Mouse (Mus musculus) hindbrain, embryonic 11.5 days (tissue): Measurements from ENCODE around the gene Hist1h2ah. TPM values are rescaled to one million over a fixed set of nuclear protein-coding genes. Genes with fewer than 3 reads are reported as not detected.

Experiments
- ATAC-seq: fragments of 200-750 bp; cut with Nextera tagmentation; 2 replicates; pipeline ENCODE4 v1.8.0; 2017; ENCODE audit warnings: mild to moderate bottlenecking, moderate TSS enrichment, moderate library complexity; ENCODE audit not compliant: low FRiP score
- DNase-seq: peaks from one replicate; pipeline ENCODE4 v3.0.0-alpha.2; 2015; ENCODE audit warnings: low spot score
- H3K27ac ChIP-seq: fragments of 300-500 bp; sonication (generic); 2 replicates; pipeline ENCODE4 v1.5.1; 2014; ENCODE audit warnings: mild to moderate bottlenecking, low read depth, low read length
- H3K27me3 ChIP-seq: fragments of 300-500 bp; sonication (generic); 2 replicates; pipeline ENCODE4 v1.6.1; 2014; ENCODE audit warnings: mild to moderate bottlenecking, low read length, moderate library complexity, mixed read lengths; ENCODE audit not compliant: control insufficient read depth, insufficient read depth
- H3K36me3 ChIP-seq: fragments of 300-500 bp; sonication (generic); 2 replicates; pipeline ENCODE4 v1.6.1; 2014; ENCODE audit warnings: mild to moderate bottlenecking, low read length, moderate library complexity, mixed read lengths; ENCODE audit not compliant: control insufficient read depth, insufficient read depth
- H3K4me1 ChIP-seq: fragments of 300-500 bp; sonication (generic); replicated peaks from 2 replicates; pipeline ENCODE4 v1.6.1; 2014; ENCODE audit warnings: low read length, mixed read lengths; ENCODE audit not compliant: control insufficient read depth, insufficient read depth
- H3K4me2 ChIP-seq: fragments of 300-500 bp; sonication (generic); replicated peaks from 2 replicates; pipeline ENCODE4 v1.6.1; 2014; ENCODE audit warnings: mild to moderate bottlenecking, low read depth, low read length
- H3K4me3 ChIP-seq: fragments of 300-500 bp; sonication (generic); 2 replicates; pipeline ENCODE4 v1.5.1; 2014; ENCODE audit warnings: low read depth, low read length
- H3K9ac ChIP-seq: fragments of 300-500 bp; sonication (generic); 2 replicates; pipeline ENCODE4 v1.6.1; 2014; ENCODE audit warnings: low read depth, low read length
- H3K9me3 ChIP-seq: fragments of 300-500 bp; sonication (generic); 2 replicates; pipeline ENCODE4 v1.6.1; 2016; ENCODE audit warnings: low read length; ENCODE audit not compliant: control insufficient read depth
- WGBS: fragments of 180-500 bp; shearing (Covaris S2); extraction: QIAGEN DNeasy Blood & Tissue Kit; methylation state at CpG from one replicate; pipeline ENCODE4 v1.1.7; 2014; 5-methylcytosine and 5-hydroxymethylcytosine counted together
- polyA plus RNA-seq: library from polyadenylated mRNA; unstranded; fragments of >200 nt; fragmentation: Nextera tagmentation; extraction: Ambion mirVana; gene quantifications from 2 replicates; pipeline ENCODE4 v1.2.1, GENCODE M21; 2014

Hist1h2ah gene
- polyA plus RNA-seq, 1 experiment from 2014 or later, result 11.9 TPM

DNA sequence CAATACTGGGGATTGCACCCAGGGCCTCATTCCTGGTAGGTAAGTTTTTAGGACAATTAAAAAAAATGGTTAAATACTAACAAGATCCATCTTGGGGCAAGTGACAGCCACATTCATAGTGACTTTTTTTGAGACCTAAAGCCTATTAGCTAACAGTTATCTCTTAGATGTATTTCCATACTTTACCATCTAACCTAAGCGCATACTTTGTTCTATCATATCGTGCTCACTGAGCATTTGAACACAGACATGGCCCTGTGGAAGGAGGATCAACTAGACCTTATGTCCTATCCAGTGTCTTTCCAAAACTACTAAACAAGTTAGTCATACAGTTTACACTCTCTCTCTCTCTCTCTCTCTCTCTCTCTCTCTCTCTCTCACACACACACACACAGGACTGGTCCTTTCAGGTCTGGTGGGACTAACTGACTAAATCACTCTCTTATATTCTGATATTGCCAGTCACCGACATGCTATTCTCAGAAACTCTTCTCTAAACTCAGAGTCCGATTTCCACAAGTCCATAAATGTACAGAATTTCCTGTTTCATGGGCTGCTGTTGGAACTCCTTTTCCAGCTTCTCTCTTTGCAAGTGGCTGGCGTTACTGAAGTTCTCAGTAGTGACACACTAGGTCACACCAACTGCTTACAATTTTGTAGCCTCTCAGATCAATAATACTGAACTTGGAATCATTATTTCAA lies 1.5 kb downstream of the Hist1h2ah start:
- Histone ChIP-seq H3K9ac (peak overlapping the region; percentile 40; the same call in 1 of the 2 replicates), H3K4me1 (0 out of 2 replicates have a peak, but pooled peaks cover 2% of the 10 kb centered on the region), H3K36me3 (no peaks in the 10 kb centered on the region), H3K4me2 (peak overlapping the region; percentile 41), H3K4me3 (peak overlapping the region; percentile 31), H3K27ac (no peak overlapping the region), H3K27me3 (no peaks in the 10 kb centered on the region), H3K9me3 (no peaks in the 10 kb centered on the region)
- ATAC-seq (no peak), DNase-seq (peak; percentile 35)
- 54% methylated on average over 5 of the region's 5 CpGs for WGBS

GRCm38 (mm10) chr13:22030493-22030892 lies 4.9 kb downstream of the Hist1h2ah start:
- Histone ChIP-seq H3K36me3 (no peaks in the 10 kb centered on the region), H3K4me1 (no peaks in the 10 kb centered on the region), H3K4me2 (no peak overlapping the region), H3K27me3 (no peaks in the 10 kb centered on the region), H3K27ac (no peak overlapping the region), H3K4me3 (no peak overlapping the region), H3K9ac (no peak overlapping the region), H3K9me3 (no peaks in the 10 kb centered on the region)
- DNase-seq (peak; percentile 66), ATAC-seq (no peak)
- WGBS, result 15% methylated on average over 4 of the region's 4 CpGs

GRCm38 (mm10) chr13:22029928-22030327 lies 5.4 kb downstream of the Hist1h2ah start:
- WGBS, result 28% methylated on average over 8 of the region's 8 CpGs
- H3K4me3 ChIP-seq, result no peak overlapping the region
- H3K9ac ChIP-seq, result no peak overlapping the region
- no peaks in the 10 kb centered on the region for H3K9me3 ChIP-seq
- peak; percentile 65 for DNase-seq
- no peak overlapping the region for H3K4me2 ChIP-seq
- H3K36me3 ChIP-seq, result no peaks in the 10 kb centered on the region
- no peak overlapping the region for H3K27ac ChIP-seq
- H3K27me3 ChIP-seq, result no peaks in the 10 kb centered on the region
- no peak for ATAC-seq
- H3K4me1 ChIP-seq, result no peaks in the 10 kb centered on the region

DNA sequence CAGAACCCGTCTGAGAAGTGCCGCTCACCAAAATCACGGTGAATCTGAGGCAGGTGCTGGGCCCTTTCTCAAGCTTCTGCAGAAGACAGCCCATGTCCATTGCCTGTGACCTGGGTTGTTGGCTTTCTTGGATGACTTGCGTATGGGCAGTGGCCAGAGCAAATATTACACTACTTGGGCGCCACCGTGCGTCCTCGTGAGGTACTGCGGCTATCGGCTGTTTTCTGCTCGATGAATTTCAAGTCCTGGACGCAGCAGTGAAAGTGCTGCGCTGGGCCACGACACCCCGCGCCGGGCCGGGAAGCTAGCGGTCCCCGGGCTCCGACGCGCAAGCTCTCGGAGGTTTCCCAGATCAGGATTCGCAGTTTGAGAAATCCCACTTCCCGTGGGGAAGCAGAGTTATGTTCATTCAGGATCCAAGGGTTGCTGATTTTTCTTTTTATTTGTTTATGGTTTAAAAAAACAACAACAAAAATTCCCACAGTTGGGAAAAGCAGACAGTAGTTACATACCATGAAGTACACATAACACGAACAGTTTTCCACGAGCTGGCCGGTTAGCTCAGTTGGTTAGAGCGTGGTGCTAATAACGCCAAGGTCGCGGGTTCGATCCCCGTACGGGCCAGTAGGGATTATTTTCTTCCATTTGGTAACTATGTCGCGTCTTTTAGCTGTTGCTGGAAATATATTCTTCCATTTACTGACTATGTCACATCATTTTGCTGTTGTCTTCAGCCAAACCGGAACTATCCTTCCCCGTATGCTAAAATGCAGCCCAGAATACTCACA lies 6.5 kb downstream of the Hist1h2ah start:
- Histone ChIP-seq H3K9me3 (no peaks in the 10 kb centered on the region), H3K4me3 (peak overlapping the region; percentile 43), H3K27me3 (no peaks in the 10 kb centered on the region), H3K4me2 (peak overlapping the region; percentile 47), H3K4me1 (no peaks in the 10 kb centered on the region), H3K9ac (peak overlapping the region; percentile 58; the same call in 1 of the 2 replicates), H3K27ac (no peak overlapping the region), H3K36me3 (no peaks in the 10 kb centered on the region)
- ATAC-seq (peak; percentile 84), DNase-seq (peak; percentile 98)
- WGBS, result under 1% methylated on average over 40 of the region's 40 CpGs

DNA sequence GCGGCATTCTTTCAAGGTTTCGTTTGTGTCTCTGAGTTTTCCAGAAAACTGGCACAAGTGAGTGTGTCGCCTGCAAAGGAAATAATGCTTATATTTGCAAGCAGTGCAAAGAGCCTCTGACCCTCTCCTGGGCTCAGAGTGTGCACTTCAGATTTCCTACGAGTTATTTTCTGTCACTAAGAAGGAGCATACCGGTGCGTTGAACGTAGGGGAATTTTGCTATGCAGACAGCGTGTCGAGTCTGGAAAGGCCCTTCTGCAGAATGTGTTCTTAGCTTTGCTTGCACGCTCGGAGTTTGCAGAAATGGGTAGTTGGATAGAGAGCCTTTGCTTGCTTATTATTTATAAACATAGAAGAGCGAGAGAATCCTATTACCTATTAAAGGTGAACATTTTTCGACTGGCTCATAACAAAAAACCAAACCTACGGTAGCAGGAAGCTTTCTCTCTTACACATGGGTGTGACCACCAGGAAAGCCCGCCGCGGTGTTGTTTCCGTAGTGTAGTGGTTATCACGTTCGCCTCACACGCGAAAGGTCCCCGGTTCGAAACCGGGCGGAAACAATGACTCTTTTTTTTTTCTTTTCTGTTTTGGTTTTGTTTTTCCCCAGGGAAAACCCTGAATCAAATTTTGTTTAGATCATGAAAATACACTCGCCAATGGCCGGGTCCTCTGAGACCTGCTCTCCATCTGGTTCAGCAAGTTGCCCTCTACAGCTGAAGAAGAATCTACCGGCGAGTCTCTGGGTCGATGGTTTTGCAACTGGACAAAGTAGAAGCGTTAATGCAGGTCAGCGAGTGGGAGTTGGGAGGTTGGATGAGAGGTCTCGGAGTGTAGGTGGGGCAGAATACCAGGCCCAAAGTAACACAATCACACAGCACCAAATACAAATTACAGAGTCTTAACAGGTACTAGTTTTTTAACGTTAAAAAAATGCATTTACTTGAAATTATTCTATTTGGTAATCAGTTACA lies 9.0 kb downstream of the Hist1h2ah start:
- peak; percentile 98 for DNase-seq

DNA sequence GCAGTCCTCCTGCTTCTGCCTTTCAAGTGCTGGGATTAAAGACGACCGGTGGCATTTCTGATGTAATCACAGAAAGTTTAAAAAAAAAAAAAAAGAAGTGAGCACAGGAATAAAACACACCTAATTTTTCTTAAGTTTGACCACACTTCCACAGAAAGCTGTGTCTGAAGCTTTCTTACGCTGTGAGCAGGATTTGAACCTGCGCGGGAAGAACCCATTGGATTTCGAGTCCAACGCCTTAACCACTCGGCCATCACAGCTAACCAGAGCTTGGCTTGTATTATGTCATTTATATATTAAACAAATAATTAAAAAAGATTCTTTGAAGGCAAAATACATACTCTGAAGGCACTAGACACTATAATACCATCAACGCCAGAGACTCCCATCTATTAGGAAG lies 13.1 kb downstream of the Hist1h2ah start:
- ATAC-seq, result peak; percentile 60
- H3K27ac ChIP-seq, result no peak overlapping the region
- under 1% methylated on average over 9 of the region's 9 CpGs for WGBS
- no peak overlapping the region for H3K9ac ChIP-seq
- H3K36me3 ChIP-seq, result no peaks in the 10 kb centered on the region
- H3K4me3 ChIP-seq, result peak overlapping the region; percentile 44
- no peaks in the 10 kb centered on the region for H3K9me3 ChIP-seq
- H3K4me1 ChIP-seq, result no peaks in the 10 kb centered on the region
- DNase-seq, result peak; percentile 89
- peaks cover 19% of the 10 kb centered on the region for H3K27me3 ChIP-seq
- H3K4me2 ChIP-seq, result peak overlapping the region; percentile 68

More for the DNA sequence above, 9.0 kb downstream of the Hist1h2ah start:
- H3K9me3 ChIP-seq, result no peaks in the 10 kb centered on the region
- 1% methylated on average over 35 of the region's 35 CpGs for WGBS
- H3K4me3 ChIP-seq, result peak overlapping the region; percentile 44
- no peaks in the 10 kb centered on the region for H3K36me3 ChIP-seq
- 0 out of 2 replicates have a peak, but pooled peaks have one; percentile 44 for ATAC-seq
- peak overlapping the region; percentile 45 for H3K9ac ChIP-seq
- H3K4me1 ChIP-seq, result no peaks in the 10 kb centered on the region
- peak overlapping the region; percentile 49 for H3K4me2 ChIP-seq
- H3K27ac ChIP-seq, result no peak overlapping the region
- H3K27me3 ChIP-seq, result no peaks in the 10 kb centered on the region

- H3K27ac ChIP-seq, result no peak overlapping the region
- 0 out of 2 replicates have a peak, but pooled peaks have one; percentile 37 for ATAC-seq
- 0% methylated on average over 11 of the region's 11 CpGs for WGBS
Measured at GRCm38 (mm10) chr13:22021581-22021980, 13.8 kb downstream of the Hist1h2ah start.

DNA sequence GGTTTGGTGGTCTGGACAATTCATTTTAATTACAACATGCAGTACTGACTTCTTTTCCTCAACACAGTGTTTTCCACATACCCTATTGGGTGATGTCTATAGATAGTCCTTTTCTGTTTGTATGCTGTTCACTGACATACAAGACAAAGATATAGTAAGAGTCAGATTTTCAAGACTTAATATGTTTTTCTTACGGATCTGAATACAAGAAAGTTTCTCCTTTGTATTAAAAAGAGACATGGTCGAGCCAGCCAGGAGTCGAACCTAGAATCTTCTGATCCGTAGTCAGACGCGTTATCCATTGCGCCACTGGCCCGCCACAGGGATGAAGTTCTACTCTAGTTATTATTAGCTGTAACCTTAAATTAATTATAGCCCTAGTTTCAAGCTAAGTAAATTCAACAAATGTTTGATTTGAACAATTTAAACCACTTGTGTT lies 14.4 kb downstream of the Hist1h2ah start:
- ATAC-seq (peak; percentile 71), DNase-seq (peak; percentile 79)
- no peaks in the 10 kb centered on the region for H3K4me1 ChIP-seq
- H3K9me3 ChIP-seq, result no peaks in the 10 kb centered on the region
- no peak overlapping the region for H3K27ac ChIP-seq
- H3K4me3 ChIP-seq, result peak overlapping the region; percentile 44
- H3K36me3 ChIP-seq, result no peaks in the 10 kb centered on the region
- peak overlapping the region; percentile 68 for H3K4me2 ChIP-seq
- WGBS, result under 1% methylated on average over 8 of the region's 8 CpGs
- peaks cover 21% of the 10 kb centered on the region for H3K27me3 ChIP-seq
- no peak overlapping the region for H3K9ac ChIP-seq

More at GRCm38 (mm10) chr13:22021581-22021980, 13.8 kb downstream of the Hist1h2ah start:
- Histone ChIP-seq H3K4me1 (no peaks in the 10 kb centered on the region), H3K4me2 (peak overlapping the region; percentile 68), H3K9me3 (no peaks in the 10 kb centered on the region), H3K27me3 (peaks cover 19% of the 10 kb centered on the region), H3K9ac (peak overlapping the region; percentile 31; the same call in 1 of the 2 replicates), H3K36me3 (no peaks in the 10 kb centered on the region), H3K4me3 (peak overlapping the region; percentile 44)
- peak; percentile 53 for DNase-seq
